Mouse (Mus musculus) cerebellum, adult 2 months (tissue): ENCODE measurements around the gene Art3. TPM values are rescaled to one million over a fixed set of nuclear protein-coding genes. Genes with fewer than 3 reads are reported as not detected.
A peak's percentile ranks its signal among the peaks of the same experiment; 100 is the strongest.

Experiments
- DNase-seq, 2 experiments: peaks; one replicate each; pipeline ENCODE4 v3.0.0; 2021
- H3K27ac ChIP-seq: fragments of 200-500 bp; 2 replicates; pipeline ENCODE4 v1.5.1; 2012; ENCODE audit warnings: low read length, control low read depth, inconsistent platforms; ENCODE audit not compliant: insufficient read depth
- H3K27me3 ChIP-seq: fragments of 200-500 bp; 2 replicates; pipeline ENCODE4 v1.6.1; 2012; ENCODE audit warnings: inconsistent platforms, mild to moderate bottlenecking, low read length, moderate library complexity; ENCODE audit not compliant: control insufficient read depth, insufficient read depth
- H3K4me1 ChIP-seq: fragments of 200-500 bp; 2 replicates; pipeline ENCODE4 v1.6.1; 2011; ENCODE audit warnings: low read length; ENCODE audit not compliant: control insufficient read depth, insufficient read depth
- H3K4me3 ChIP-seq: fragments of 200-500 bp; replicated peaks from 2 replicates; pipeline ENCODE3; 2011; ENCODE audit warnings: mild to moderate bottlenecking, low read depth, low read length, control low read depth; ENCODE audit not compliant: insufficient read depth
- CTCF ChIP-seq: fragments of 200-500 bp; IDR thresholded peaks from 2 replicates; pipeline ENCODE4 v1.5.1; 2011; ENCODE audit warnings: low read depth, mild to moderate bottlenecking, control low read depth, low read length, moderate library complexity, borderline replicate concordance; ENCODE audit not compliant: insufficient read depth
- POLR2A ChIP-seq: fragments of 200-500 bp; IDR thresholded peaks from 2 replicates; pipeline ENCODE4 v1.6.1; 2011; ENCODE audit warnings: low read length, control low read depth, borderline replicate concordance; ENCODE audit not compliant: insufficient read depth
- WGBS: fragments of 180-500 bp; shearing (Covaris S2); methylation state at CpG from one replicate; pipeline ENCODE4 v1.1.7; 2018; 5-methylcytosine and 5-hydroxymethylcytosine counted together
- polyA plus RNA-seq: library from polyadenylated mRNA; depleted of rRNA; stranded (reverse); fragments of >200 nt; gene quantifications from 2 replicates; pipeline ENCODE4 v1.2.3, GENCODE M21; 2012

Gene Art3
- polyA plus RNA-seq, 1 experiment, result 17.8 TPM

DNA sequence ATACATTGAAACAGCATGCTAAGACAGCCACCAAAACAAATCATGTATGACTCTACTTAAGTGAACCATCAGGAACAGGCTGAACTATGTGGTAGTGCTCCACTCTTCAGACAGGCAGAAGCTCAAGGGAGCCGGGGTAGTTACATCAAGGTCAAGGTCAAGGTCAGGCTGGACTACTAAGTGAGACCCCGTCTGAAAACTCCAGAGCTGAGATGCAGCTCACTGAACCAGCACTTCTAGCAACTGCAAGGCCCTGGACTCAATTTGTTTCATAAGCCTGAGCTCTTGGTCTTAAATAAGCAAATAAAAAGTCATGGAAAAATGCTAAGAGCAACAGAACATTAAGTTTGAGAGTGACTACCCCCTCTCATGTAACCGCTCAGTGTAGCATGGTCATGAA lies 27.3 kb upstream of the Art3 start:
- Histone ChIP-seq H3K27ac (no peak overlapping the region), H3K27me3 (no peaks in the 10 kb centered on the region), H3K4me1 (peaks cover 6% of the 10 kb centered on the region; the same call in 1 of the 2 replicates), H3K4me3 (no peak overlapping the region)
- 86% methylated on average over 3 of the region's 3 CpGs for WGBS
- no peak for DNase-seq
- TF ChIP-seq POLR2A, result no peak
- TF ChIP-seq CTCF, result no peak

- WGBS, result 3% methylated on average over 41 of the region's 41 CpGs
- H3K27me3 ChIP-seq, result no peaks in the 10 kb centered on the region
- peak within 1 kb of the TSS; percentile 71 for H3K4me3 ChIP-seq
- peaks cover 6% of the 10 kb centered on the region; the same call in 1 of the 2 replicates for H3K4me1 ChIP-seq
- DNase-seq, result peak; percentile 94
- H3K27ac ChIP-seq, result no peak within 1 kb of the TSS
- TF ChIP-seq POLR2A, result peak; percentile 38; the same call in 1 of the 2 replicates
- TF ChIP-seq CTCF, result peak; percentile 64
Observed at GRCm38 (mm10) chr5:92309681-92310511, 21.7 kb upstream of the Art3 start, which contains the start of gene Sdad1. TSS of gene Sdad1 (minus strand) at chr5:92310479.

DNA sequence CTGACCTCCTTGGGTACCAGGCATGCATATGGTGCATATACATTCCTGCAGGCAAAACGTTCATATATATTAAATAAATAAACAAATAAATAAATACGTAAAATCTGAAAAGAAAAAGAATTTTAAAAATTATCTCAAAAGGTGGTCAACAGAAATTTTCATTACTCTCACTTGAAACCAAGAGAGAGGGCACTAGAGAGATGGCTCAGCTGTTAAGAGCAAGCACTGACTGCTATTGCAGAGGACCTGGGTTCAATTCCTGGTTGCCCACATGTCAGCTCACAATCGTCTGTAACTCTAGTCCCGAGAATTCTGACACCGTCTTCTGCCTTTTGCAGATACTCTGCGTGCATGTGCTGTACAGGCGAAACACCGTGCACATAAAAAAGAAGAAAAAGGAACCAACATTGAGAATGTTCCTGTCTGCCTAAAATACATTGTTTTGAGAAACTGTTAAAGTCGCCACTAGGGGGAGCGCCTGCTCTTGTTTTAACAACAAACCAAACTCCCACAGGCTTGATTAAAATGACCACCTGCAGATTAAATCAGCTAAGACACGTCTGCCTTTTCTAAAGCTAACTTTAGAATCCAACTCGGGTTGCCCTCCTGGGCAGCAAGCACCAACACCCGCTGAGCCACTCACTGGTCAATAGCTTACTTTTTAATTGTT lies 19.4 kb upstream of the Art3 start:
- DNase-seq, result peak; percentile 80 to 83
- Histone ChIP-seq H3K27me3 (no peaks in the 10 kb centered on the region), H3K4me1 (peaks cover 6% of the 10 kb centered on the region; the same call in 1 of the 2 replicates), H3K4me3 (no peak overlapping the region), H3K27ac (no peak overlapping the region)
- TF ChIP-seq POLR2A, result no peak
- TF ChIP-seq CTCF, result peak; percentile 41; the same call in 1 of the 2 replicates
- WGBS, result 15% methylated on average over 13 of the region's 13 CpGs

- Histone ChIP-seq H3K4me3 (no peak overlapping the region), H3K4me1 (no peaks in the 10 kb centered on the region; the same call in 1 of the 2 replicates), H3K27me3 (no peaks in the 10 kb centered on the region), H3K27ac (no peak overlapping the region)
- 80% methylated on average over 7 of the region's 7 CpGs for WGBS
- no peak for DNase-seq
- TF ChIP-seq POLR2A, result no peak
- no peak for TF ChIP-seq CTCF
Observed at GRCm38 (mm10) chr5:92313776-92314175, 17.9 kb upstream of the Art3 start.

- Histone ChIP-seq H3K4me1 (no peaks in the 10 kb centered on the region), H3K27ac (no peak overlapping the region), H3K27me3 (no peaks in the 10 kb centered on the region), H3K4me3 (no peak overlapping the region)
- DNase-seq, result no peak
- TF ChIP-seq CTCF (no peak), POLR2A (no peak)
- 86% methylated on average over 7 of the region's 7 CpGs for WGBS
Observed at GRCm38 (mm10) chr5:92318119-92318518, 13.5 kb upstream of the Art3 start.

DNA sequence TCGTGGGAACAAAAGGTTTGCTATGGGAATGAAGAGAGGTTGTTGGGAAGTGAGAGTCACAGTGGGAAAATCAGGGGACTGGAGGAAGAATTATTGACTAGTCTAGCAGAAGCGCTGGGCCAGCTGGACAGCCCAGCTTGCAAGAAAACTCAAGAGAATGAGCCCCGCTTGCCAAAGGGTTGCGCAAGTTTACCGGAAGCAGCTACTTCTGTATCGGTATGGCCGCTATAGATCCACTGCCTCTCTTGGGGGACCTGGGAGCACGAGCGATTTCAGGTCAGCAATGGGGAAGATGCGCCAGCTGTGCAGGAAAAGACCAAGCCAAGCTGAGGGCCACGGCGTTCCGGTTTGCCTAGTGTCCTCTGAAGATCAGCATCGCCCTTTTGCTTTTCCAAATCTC lies 13.0 kb upstream of the Art3 start:
- H3K4me3 ChIP-seq, result no peak overlapping the region
- TF ChIP-seq POLR2A (no peak), CTCF (no peak)
- DNase-seq, result no peak

DNA sequence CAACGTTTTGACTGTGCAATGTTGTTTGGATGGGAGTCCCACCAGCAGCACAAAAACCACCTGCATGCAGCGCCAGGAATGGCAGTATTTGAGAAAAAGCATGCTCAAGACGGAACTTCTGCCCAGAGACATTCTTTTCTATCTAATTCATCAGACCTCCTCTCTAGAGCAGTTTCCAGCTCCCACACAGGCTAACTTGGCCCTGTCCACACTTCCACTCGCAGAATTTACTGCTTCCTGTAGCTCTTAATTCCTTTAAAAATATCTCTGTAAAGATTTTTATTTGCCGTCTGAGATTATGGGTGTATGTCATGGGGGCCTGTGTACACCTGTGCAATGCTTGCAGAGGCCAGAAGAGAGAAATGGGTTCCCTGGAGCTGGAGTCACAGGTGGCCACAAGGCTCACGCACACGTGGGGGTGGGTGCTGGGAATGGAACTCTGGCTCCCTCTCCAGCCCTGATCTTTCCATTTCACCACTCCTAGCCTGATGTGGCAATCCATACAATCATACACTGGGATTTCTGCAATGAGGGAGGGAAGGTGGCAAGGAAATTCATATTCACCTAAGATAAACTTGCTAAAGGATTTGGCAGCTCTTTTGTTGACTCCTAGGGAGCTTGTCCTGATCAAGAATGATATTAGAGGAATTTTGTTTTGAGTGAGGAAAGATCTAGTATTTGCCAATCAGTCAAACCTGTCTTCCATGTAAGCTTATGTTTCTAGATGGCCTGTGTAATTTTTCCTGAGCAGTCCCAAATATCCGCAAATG lies 9.8 kb upstream of the Art3 start:
- WGBS, result 72% methylated on average over 8 of the region's 8 CpGs
- H3K4me3 ChIP-seq, result no peak overlapping the region
- no peaks in the 10 kb centered on the region for H3K4me1 ChIP-seq
- DNase-seq, result no peak
- no peaks in the 10 kb centered on the region for H3K27me3 ChIP-seq
- H3K27ac ChIP-seq, result no peak overlapping the region
- TF ChIP-seq CTCF, result no peak
- TF ChIP-seq POLR2A, result no peak

More for the DNA sequence above, 13.0 kb upstream of the Art3 start:
- H3K27ac ChIP-seq, result no peak overlapping the region
- WGBS, result 83% methylated on average over 14 of the region's 14 CpGs
- no peaks in the 10 kb centered on the region for H3K4me1 ChIP-seq
- no peaks in the 10 kb centered on the region for H3K27me3 ChIP-seq
